Mouse (Mus musculus): ENCODE measurements around the gene Cstad. TPM values are rescaled to one million over a fixed set of nuclear protein-coding genes. Genes with fewer than 3 reads are reported as not detected.

Gene Cstad
- polyA plus RNA-seq, 1 experiment: 0.47 TPM

GRCm38 (mm10) chr2:30629860-30630259 is 35.0 kb downstream of the Cstad start:
- no peaks in the 10 kb centered on the region for H3K36me3 ChIP-seq (ENCODE audit: control insufficient read depth, insufficient read depth)
- H3K27me3 ChIP-seq (ENCODE audit: control insufficient read depth, insufficient read depth, insufficient read length): no peaks in the 10 kb centered on the region
- TF ChIP-seq MYOD1 (IDR thresholded peaks at IDR 0.05; ENCODE audit: control insufficient read depth, insufficient read length, low read depth) (no peak), MAX (IDR thresholded peaks at IDR 0.05) (no peak), FOSL1 (IDR thresholded peaks at IDR 0.05; ENCODE audit: insufficient read depth, low read length, poor library complexity, severe bottlenecking) (no peak), MYOG (IDR thresholded peaks at IDR 0.05; ENCODE audit: control insufficient read depth, extremely low read depth, insufficient read length) (no peak), USF1 (IDR thresholded peaks at IDR 0.05; ENCODE audit: low read depth) (no peak), CTCF (IDR thresholded peaks at IDR 0.05; ENCODE audit: control insufficient read depth, insufficient read depth, insufficient read length) (no peak), CEBPB (IDR thresholded peaks at IDR 0.05; ENCODE audit: low read depth) (no peak)
- no peaks in the 10 kb centered on the region for H3K79me2 ChIP-seq (ENCODE audit: control insufficient read depth, insufficient read depth)
- no peak overlapping the region for H3ac ChIP-seq (ENCODE audit: control insufficient read depth, insufficient read length, low read depth)
- no peaks in the 10 kb centered on the region for H3K79me3 ChIP-seq (ENCODE audit: low read depth)
- no peak overlapping the region for H3K4me3 ChIP-seq (ENCODE audit: insufficient read depth, poor library complexity, severe bottlenecking)

- Histone ChIP-seq H3K79me2 (ENCODE audit: control insufficient read depth, insufficient read depth) (no peaks in the 10 kb centered on the region), H3K79me3 (ENCODE audit: low read depth) (no peaks in the 10 kb centered on the region), H3K36me3 (ENCODE audit: control insufficient read depth, insufficient read depth) (no peaks in the 10 kb centered on the region), H3ac (ENCODE audit: control insufficient read depth, insufficient read length, low read depth) (no peak overlapping the region), H3K4me3 (ENCODE audit: insufficient read depth, poor library complexity, severe bottlenecking) (no peak overlapping the region), H3K27me3 (ENCODE audit: control insufficient read depth, insufficient read depth, insufficient read length) (no peaks in the 10 kb centered on the region)
- TF ChIP-seq MYOD1 (IDR thresholded peaks at IDR 0.05; ENCODE audit: control insufficient read depth, insufficient read length, low read depth) (no peak), MYOG (IDR thresholded peaks at IDR 0.05; ENCODE audit: control insufficient read depth, extremely low read depth, insufficient read length) (no peak), CTCF (IDR thresholded peaks at IDR 0.05; ENCODE audit: control insufficient read depth, insufficient read depth, insufficient read length) (no peak), MAX (IDR thresholded peaks at IDR 0.05) (no peak), FOSL1 (IDR thresholded peaks at IDR 0.05; ENCODE audit: insufficient read depth, low read length, poor library complexity, severe bottlenecking) (no peak), CEBPB (IDR thresholded peaks at IDR 0.05; ENCODE audit: low read depth) (no peak), USF1 (IDR thresholded peaks at IDR 0.05; ENCODE audit: low read depth) (no peak)
Observed at GRCm38 (mm10) chr2:30636266-30636671, 41.4 kb downstream of the Cstad start.

GRCm38 (mm10) chr2:30637991-30638390 is 43.2 kb downstream of the Cstad start:
- Histone ChIP-seq H3K79me3 (ENCODE audit: low read depth) (no peaks in the 10 kb centered on the region), H3K4me3 (ENCODE audit: insufficient read depth, poor library complexity, severe bottlenecking) (no peak overlapping the region), H3ac (ENCODE audit: control insufficient read depth, insufficient read length, low read depth) (no peak overlapping the region), H3K79me2 (ENCODE audit: control insufficient read depth, insufficient read depth) (no peaks in the 10 kb centered on the region), H3K27me3 (ENCODE audit: control insufficient read depth, insufficient read depth, insufficient read length) (no peaks in the 10 kb centered on the region), H3K36me3 (ENCODE audit: control insufficient read depth, insufficient read depth) (no peaks in the 10 kb centered on the region)
- TF ChIP-seq MYOG (IDR thresholded peaks at IDR 0.05; ENCODE audit: control insufficient read depth, extremely low read depth, insufficient read length) (no peak), USF1 (IDR thresholded peaks at IDR 0.05; ENCODE audit: low read depth) (no peak)

GRCm38 (mm10) chr2:30640021-30640481 is 45.2 kb downstream of the Cstad start:
- H3K79me3 ChIP-seq (ENCODE audit: low read depth): no peaks in the 10 kb centered on the region
- no peak overlapping the region for H3ac ChIP-seq (ENCODE audit: control insufficient read depth, insufficient read length, low read depth)
- H3K4me3 ChIP-seq (ENCODE audit: insufficient read depth, poor library complexity, severe bottlenecking): no peak overlapping the region
- H3K79me2 ChIP-seq (ENCODE audit: control insufficient read depth, insufficient read depth): no peaks in the 10 kb centered on the region
- H3K36me3 ChIP-seq (ENCODE audit: control insufficient read depth, insufficient read depth): no peaks in the 10 kb centered on the region
- no peaks in the 10 kb centered on the region for H3K27me3 ChIP-seq (ENCODE audit: control insufficient read depth, insufficient read depth, insufficient read length)
- TF ChIP-seq MYOD1 (IDR thresholded peaks at IDR 0.05; ENCODE audit: control insufficient read depth, insufficient read length, low read depth) (no peak), CEBPB (IDR thresholded peaks at IDR 0.05; ENCODE audit: low read depth) (no peak), MAX (IDR thresholded peaks at IDR 0.05) (no peak), USF1 (IDR thresholded peaks at IDR 0.05; ENCODE audit: low read depth) (no peak), FOSL1 (IDR thresholded peaks at IDR 0.05; ENCODE audit: insufficient read depth, low read length, poor library complexity, severe bottlenecking) (no peak), MYOG (IDR thresholded peaks at IDR 0.05; ENCODE audit: control insufficient read depth, extremely low read depth, insufficient read length) (no peak), CTCF (IDR thresholded peaks at IDR 0.05; ENCODE audit: control insufficient read depth, insufficient read depth, insufficient read length) (no peak)

GRCm38 (mm10) chr2:30642810-30643209 is 48.0 kb downstream of the Cstad start:
- Histone ChIP-seq H3K27me3 (ENCODE audit: control insufficient read depth, insufficient read depth, insufficient read length) (no peaks in the 10 kb centered on the region), H3ac (ENCODE audit: control insufficient read depth, insufficient read length, low read depth) (no peak overlapping the region), H3K79me2 (ENCODE audit: control insufficient read depth, insufficient read depth) (no peaks in the 10 kb centered on the region), H3K4me3 (ENCODE audit: insufficient read depth, poor library complexity, severe bottlenecking) (no peak overlapping the region), H3K36me3 (ENCODE audit: control insufficient read depth, insufficient read depth) (no peaks in the 10 kb centered on the region), H3K79me3 (ENCODE audit: low read depth) (no peaks in the 10 kb centered on the region)
- TF ChIP-seq MYOD1 (IDR thresholded peaks at IDR 0.05; ENCODE audit: control insufficient read depth, insufficient read length, low read depth): peak; percentile 5
- TF ChIP-seq CTCF (IDR thresholded peaks at IDR 0.05; ENCODE audit: control insufficient read depth, insufficient read depth, insufficient read length): no peak
- TF ChIP-seq CEBPB (IDR thresholded peaks at IDR 0.05; ENCODE audit: low read depth): no peak
- TF ChIP-seq FOSL1 (IDR thresholded peaks at IDR 0.05; ENCODE audit: insufficient read depth, low read length, poor library complexity, severe bottlenecking): no peak
- peak; percentile 72 for TF ChIP-seq MAX (IDR thresholded peaks at IDR 0.05)
- peak; percentile 42 for TF ChIP-seq USF1 (IDR thresholded peaks at IDR 0.05; ENCODE audit: low read depth)

- Histone ChIP-seq H3K4me3 (ENCODE audit: insufficient read depth, poor library complexity, severe bottlenecking) (no peak overlapping the region), H3K79me2 (ENCODE audit: control insufficient read depth, insufficient read depth) (no peaks in the 10 kb centered on the region), H3ac (ENCODE audit: control insufficient read depth, insufficient read length, low read depth) (no peak overlapping the region), H3K79me3 (ENCODE audit: low read depth) (no peaks in the 10 kb centered on the region), H3K27me3 (ENCODE audit: control insufficient read depth, insufficient read depth, insufficient read length) (no peaks in the 10 kb centered on the region), H3K36me3 (ENCODE audit: control insufficient read depth, insufficient read depth) (no peaks in the 10 kb centered on the region)
- TF ChIP-seq MYOD1 (IDR thresholded peaks at IDR 0.05; ENCODE audit: control insufficient read depth, insufficient read length, low read depth) (peak; percentile 62), CTCF (IDR thresholded peaks at IDR 0.05; ENCODE audit: control insufficient read depth, insufficient read depth, insufficient read length) (no peak)
Observed at GRCm38 (mm10) chr2:30643422-30643821, 48.6 kb downstream of the Cstad start.

Data from C2C12 (cell line).